Mouse (Mus musculus) ES-E14 (cell line): ENCODE measurements around the gene Nxph3. TPM values are rescaled to one million over a fixed set of nuclear protein-coding genes. Genes with fewer than 3 reads are reported as not detected.

Experiments
- DNase-seq: peaks from one replicate; pipeline ENCODE4 v3.0.0-alpha.2; 2013; ENCODE audit warnings: low read depth, low spot score
- H3K27ac ChIP-seq: 2 replicates; pipeline ENCODE4 v1.5.1; 2012; ENCODE audit warnings: low read depth, mild to moderate bottlenecking, low read length, moderate library complexity, mixed read lengths; ENCODE audit not compliant: poor library complexity, insufficient read depth, severe bottlenecking
- H3K36me3 ChIP-seq: 2 replicates; pipeline ENCODE4 v1.6.1; 2012; ENCODE audit warnings: mild to moderate bottlenecking, low read length, moderate library complexity, mixed read lengths; ENCODE audit not compliant: control insufficient read depth, poor library complexity, insufficient read depth, severe bottlenecking
- H3K4me1 ChIP-seq, 2 experiments: fragments of 150-350 bp in 1 of 2; sonication (generic) in 1 of 2; 2 replicates each; pipeline ENCODE4 v1.6.1; 2012; ENCODE audit warnings: low read length in 2 of 2, mild to moderate bottlenecking in 1 of 2, mixed read lengths in 1 of 2; ENCODE audit not compliant: control insufficient read depth in 2 of 2, insufficient read depth in 2 of 2, poor library complexity in 1 of 2
- H3K4me3 ChIP-seq, 2 experiments: fragments of 150-350 bp in 1 of 2; sonication (generic) in 1 of 2; 2 replicates each; pipeline ENCODE4 v1.5.1; 2012; ENCODE audit warnings: low read length in 2 of 2, low read depth in 1 of 2, mild to moderate bottlenecking in 1 of 2, mixed read lengths in 1 of 2; ENCODE audit not compliant: insufficient read depth in 1 of 2, poor library complexity in 1 of 2, severe bottlenecking in 1 of 2
- H3K9ac ChIP-seq: 2 replicates; pipeline ENCODE4 v1.6.1; 2012; ENCODE audit warnings: low read depth, mild to moderate bottlenecking, low read length, mixed read lengths; ENCODE audit not compliant: poor library complexity, insufficient read depth, severe bottlenecking
- H3K9me3 ChIP-seq: fragments of 150-350 bp; sonication (generic); 2 replicates; pipeline ENCODE4 v1.6.1; 2012; ENCODE audit warnings: low read depth, mild to moderate bottlenecking, low read length; ENCODE audit not compliant: control insufficient read depth, insufficient read depth
- CHD2 ChIP-seq: IDR thresholded peaks from 2 replicates; pipeline ENCODE4 v1.6.1; 2014; ENCODE audit warnings: mild to moderate bottlenecking, low read depth, low read length, inconsistent platforms
- HCFC1 ChIP-seq: IDR thresholded peaks from 2 replicates; pipeline ENCODE4 v1.6.1; 2012; ENCODE audit warnings: low read length, inconsistent platforms, borderline replicate concordance; ENCODE audit not compliant: insufficient read depth
- MAFK ChIP-seq: IDR thresholded peaks from 2 replicates; pipeline ENCODE4 v1.6.1; 2014; ENCODE audit warnings: mild to moderate bottlenecking, low read depth, low read length, inconsistent platforms; ENCODE audit not compliant: insufficient read depth
- ZC3H11A ChIP-seq: IDR thresholded peaks from 2 replicates; pipeline ENCODE4 v1.6.1; 2012; ENCODE audit warnings: low read depth, mild to moderate bottlenecking, inconsistent platforms, low read length, borderline replicate concordance
- ZNF384 ChIP-seq: IDR thresholded peaks from 2 replicates; pipeline ENCODE4 v1.6.1; 2012; ENCODE audit warnings: low read depth, low read length, inconsistent platforms
- in situ Hi-C, 2 experiments: fragments of 600-800 bp; cut with MboI; formaldehyde crosslinking; loops; one replicate each; pipeline ENCODE4 v1.15.1; 2025; ENCODE audit warnings: low sequenced_read_pairs in 2 of 2, inconsistent platforms in 1 of 2; ENCODE audit not compliant: unreplicated experiment in 2 of 2
- total RNA-seq: library from RNA; depleted of rRNA; stranded (reverse); fragments of 300-350 nt; gene quantifications from 2 replicates; pipeline ENCODE4 v1.2.3, GENCODE M21; 2012

Gene Nxph3
- total RNA-seq, 1 experiment = 2.4 TPM

DNA sequence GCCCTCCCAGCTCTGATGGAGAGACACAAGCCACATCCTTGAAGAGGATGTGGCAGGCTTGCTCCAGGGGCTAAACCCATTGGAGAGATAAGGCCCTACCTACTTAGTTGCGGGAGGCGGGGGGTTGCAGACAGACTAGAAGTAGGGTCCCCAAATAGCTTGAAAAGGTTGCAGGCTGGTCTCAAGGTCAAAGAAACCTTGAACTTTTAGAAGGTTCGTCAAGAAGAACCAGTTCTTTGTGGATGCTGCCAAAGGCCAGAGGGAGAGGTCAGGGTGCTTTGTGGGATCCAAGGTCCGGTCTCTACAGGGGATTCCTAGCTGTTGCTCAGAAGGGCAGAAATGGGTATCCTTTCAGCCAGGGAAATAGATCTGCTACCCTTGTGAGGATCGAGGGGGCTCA, 6.6 kb downstream of the Nxph3 start:
- TF ChIP-seq ZNF384 (no peak), HCFC1 (no peak), ZC3H11A (no peak), MAFK (no peak), CHD2 (no peak)
- Histone ChIP-seq H3K4me1 (peaks cover 7 to 24% of the 10 kb centered on the region in 2 experiments; a peak in 3 of 4 replicates), H3K27ac (no peak overlapping the region), H3K36me3 (no peaks in the 10 kb centered on the region), H3K4me3 (no peak overlapping the region), H3K9ac (no peak overlapping the region), H3K9me3 (no peaks in the 10 kb centered on the region)
- in situ Hi-C loops = loop anchor here in 1 of 2 experiments (25.0 kb wide), 1 partner anchor 395 kb away; the partner anchor contains the start of gene Dlx3
- no peak for DNase-seq

DNA sequence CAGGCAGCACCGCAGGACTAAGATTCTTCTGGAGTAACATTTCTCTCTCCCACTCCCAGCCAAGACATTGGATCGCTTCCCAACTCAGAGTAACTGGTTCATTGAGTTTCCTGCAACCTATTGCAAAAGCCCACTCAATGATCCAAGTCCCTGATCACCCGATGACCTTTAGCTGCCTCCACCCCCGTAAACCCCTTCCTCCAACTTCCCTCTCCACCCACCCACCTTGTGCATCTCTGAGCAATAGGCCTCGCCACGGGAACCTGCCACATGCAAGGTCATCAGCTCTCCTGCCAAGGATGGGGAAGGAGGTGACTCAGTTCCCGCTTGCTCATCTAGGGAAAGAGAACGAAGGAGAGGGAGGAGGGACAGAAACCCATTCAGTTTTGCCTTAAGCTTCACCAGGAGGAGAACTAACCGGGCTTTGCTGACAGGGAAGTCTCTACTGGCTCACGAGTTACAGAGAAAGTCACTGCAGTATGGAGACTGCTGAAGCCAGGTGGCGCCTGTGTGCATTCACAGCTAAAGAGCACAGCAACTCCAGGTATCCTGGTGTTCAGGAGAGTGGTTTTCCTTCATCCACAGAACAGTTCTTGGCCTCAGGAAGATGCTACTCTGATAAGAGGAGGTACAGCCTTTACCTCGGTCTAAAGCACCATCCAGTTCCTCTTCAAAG, 7.2 kb downstream of the Nxph3 start:
- no peak overlapping the region for H3K27ac ChIP-seq
- in situ Hi-C loops = loop anchor here in 1 of 2 experiments (25.0 kb wide), 1 partner anchor 395 kb away; the partner anchor contains the start of gene Dlx3
- no peaks in the 10 kb centered on the region for H3K36me3 ChIP-seq

DNA sequence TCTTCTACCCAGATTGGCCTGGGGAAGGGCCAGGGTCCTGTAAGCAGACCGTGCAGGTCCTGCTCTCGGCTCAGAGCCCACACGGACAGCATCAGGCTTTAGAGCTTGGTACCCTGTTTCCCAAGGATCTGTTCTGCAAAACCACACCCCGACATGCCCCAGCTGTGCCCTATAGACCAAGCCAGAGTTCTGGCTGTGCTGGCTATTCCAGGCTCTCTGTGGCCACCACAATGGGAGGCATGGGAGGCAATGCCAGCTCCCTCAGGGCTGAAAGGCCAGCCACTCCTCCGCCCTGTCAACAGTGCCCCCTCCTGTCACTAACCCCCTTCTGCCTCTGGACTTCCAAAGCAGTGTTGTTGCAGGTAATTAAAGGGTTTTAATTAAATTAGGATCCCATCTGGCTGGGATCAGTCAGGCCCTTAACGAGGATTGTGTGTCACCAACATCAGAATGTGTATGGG, 10.1 kb downstream of the Nxph3 start:
- no peaks in the 10 kb centered on the region for H3K9me3 ChIP-seq
- H3K36me3 ChIP-seq = no peaks in the 10 kb centered on the region
- no peak for DNase-seq
- peaks cover 5 to 22% of the 10 kb centered on the region in 2 experiments; a peak in 3 of 4 replicates for H3K4me1 ChIP-seq
- H3K27ac ChIP-seq = no peak overlapping the region
- TF ChIP-seq ZNF384 (no peak), HCFC1 (no peak), ZC3H11A (no peak), MAFK (no peak), CHD2 (no peak)
- H3K9ac ChIP-seq = no peak overlapping the region
- in situ Hi-C loops = loop anchor here in 1 of 2 experiments (25.0 kb wide), 1 partner anchor 392 kb away; the partner anchor contains the start of gene Dlx3
- H3K4me3 ChIP-seq = no peak overlapping the region

More for the DNA sequence above, 7.2 kb downstream of the Nxph3 start:
- Histone ChIP-seq H3K9ac (no peak overlapping the region), H3K4me1 (peaks cover 7 to 20% of the 10 kb centered on the region in 2 experiments; a peak in 3 of 4 replicates), H3K9me3 (no peaks in the 10 kb centered on the region), H3K4me3 (no peak overlapping the region)
- DNase-seq = no peak
- TF ChIP-seq CHD2 (no peak), ZNF384 (no peak), MAFK (no peak), HCFC1 (no peak), ZC3H11A (no peak)

DNA sequence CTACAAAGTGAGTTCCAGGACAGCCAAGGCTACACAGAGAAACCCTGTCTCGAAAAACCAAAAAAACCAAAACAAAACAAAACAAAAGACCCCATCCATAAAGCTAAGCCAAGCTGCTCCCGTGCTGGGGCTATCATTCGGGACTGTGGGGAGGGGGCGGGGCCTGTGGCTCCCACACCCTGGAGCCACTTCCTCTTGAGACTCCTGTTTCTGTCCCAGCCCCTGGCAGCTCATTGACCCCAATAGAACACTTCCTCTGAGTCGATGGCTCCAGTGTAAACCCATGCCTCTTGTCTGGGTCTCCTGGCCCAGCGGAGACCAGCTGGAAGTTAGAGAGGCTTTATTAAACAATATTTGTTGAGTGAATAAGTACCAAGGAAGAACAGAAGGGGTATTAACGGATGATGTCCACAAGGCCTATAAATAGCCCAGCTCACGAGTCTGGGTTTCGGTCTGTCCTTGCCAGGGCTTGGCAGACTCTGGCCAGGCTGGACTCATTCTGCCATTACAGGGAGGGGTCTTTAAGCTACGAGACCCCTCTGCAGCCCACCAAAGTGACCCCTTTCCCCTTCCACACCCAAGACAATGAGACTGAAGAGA, 10.7 kb downstream of the Nxph3 start:
- H3K4me3 ChIP-seq = no peak overlapping the region
- no peak overlapping the region for H3K9ac ChIP-seq
- peaks cover 5 to 18% of the 10 kb centered on the region in 2 experiments; a peak in 3 of 4 replicates for H3K4me1 ChIP-seq
- DNase-seq = no peak
- no peak overlapping the region for H3K27ac ChIP-seq
- in situ Hi-C loops = loop anchor here in 1 of 2 experiments (25.0 kb wide), 1 partner anchor 391 kb away; the partner anchor contains the start of gene Dlx3
- H3K36me3 ChIP-seq = no peaks in the 10 kb centered on the region
- H3K9me3 ChIP-seq = no peaks in the 10 kb centered on the region
- TF ChIP-seq HCFC1 = no peak
- no peak for TF ChIP-seq ZNF384
- no peak for TF ChIP-seq MAFK
- TF ChIP-seq CHD2 = no peak
- TF ChIP-seq ZC3H11A = no peak
